Mouse (Mus musculus) urinary bladder, postnatal 25 days (tissue): Measurements from ENCODE around the gene Dvl1.

Source experiments
- DNase-seq: peaks from one replicate; pipeline ENCODE4 v3.0.0; 2022; ENCODE audit warnings: low spot score

Gene Dvl1

DNA sequence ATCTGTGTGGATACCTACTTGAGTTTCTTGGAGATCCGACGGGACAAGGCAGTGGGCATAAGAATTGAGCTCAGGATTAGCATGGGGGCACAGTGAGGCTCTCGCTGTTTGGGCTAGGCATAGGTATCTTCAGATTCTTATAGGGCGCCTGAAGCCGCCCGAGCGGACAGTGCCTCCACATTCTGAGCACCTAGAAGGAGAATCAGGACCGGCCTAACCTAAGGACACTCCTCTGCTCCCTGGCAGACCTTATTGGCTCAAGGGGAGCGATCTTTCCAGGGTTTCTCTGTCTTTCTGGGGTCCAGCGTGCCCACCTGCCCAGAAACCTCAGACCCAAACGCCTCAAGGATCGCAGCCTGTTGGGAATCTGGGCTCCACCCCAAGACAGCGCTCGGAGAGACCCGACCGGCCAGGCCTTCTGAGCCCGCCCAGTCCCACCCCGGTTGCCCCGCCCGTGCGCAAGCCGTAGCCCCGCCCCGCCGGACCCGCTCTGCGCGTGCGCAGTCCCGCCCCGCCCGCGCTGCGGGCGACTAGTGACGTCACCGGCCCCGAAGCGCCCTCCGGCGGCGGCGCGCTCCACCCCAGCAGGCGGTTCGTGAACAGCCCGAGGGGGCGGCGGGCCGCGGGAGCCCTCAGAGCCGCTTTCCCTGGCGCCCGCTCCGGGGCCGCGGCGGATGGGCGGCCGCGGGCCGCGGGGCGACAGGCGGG, at the start of gene Dvl1:
Gene Dvl1, plus strand, starts transcription at position 532 of the 708 bp plus-strand sequence.
- peak; percentile 99 for DNase-seq

DNA sequence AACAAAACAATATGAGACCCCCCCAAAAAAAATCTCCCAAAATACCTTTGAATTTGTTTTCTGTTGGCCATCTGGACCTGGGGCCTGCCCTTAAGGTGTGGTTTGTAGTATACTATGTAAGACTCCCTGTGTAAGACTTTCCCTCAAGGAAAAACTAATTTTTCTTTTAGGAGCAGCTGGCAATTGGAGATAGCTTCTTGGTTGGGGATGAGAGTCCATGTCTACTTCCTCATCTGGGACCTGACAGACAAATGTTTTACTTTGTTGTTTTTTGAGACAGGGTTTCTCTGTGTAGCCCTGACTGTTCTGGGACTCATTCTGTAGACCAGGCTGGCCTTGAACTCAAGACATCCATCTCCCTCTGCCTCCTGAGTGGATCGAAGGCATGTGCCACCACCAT, 45.1 kb upstream of the Dvl1 start:
- no peak for DNase-seq

DNA sequence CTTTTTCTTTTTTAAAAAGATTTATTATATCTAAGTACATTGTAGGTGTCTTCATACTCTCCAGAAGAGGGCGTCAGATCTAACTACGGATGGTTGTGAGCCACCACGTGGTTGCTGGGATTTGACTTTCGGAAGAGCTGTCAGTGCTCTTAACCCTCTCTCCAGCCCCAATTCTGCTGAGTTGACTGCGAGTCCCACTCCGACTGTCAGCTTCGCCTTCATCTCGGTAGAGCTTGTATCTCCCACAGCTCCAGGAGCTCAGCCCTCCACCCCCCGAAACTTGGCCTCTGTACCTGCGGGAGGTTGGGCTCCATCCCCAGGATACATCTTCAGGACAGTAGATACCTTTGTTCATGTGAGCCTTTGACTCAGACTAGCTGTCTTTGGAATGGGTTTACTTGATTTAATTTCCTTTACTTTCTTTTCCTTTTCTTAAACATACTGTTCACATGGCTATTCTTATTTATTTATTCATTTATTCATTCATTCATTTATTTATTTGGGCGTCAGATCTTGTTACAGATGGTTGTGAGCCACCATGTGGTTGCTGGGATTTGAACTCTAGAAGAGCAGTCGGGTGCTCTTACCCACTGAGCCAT, 44.4 kb upstream of the Dvl1 start, which contains the start of gene Mrpl20:
Gene Mrpl20, plus strand, starts transcription at position 138 of the 599 bp plus-strand sequence.
- no peak for DNase-seq

DNA sequence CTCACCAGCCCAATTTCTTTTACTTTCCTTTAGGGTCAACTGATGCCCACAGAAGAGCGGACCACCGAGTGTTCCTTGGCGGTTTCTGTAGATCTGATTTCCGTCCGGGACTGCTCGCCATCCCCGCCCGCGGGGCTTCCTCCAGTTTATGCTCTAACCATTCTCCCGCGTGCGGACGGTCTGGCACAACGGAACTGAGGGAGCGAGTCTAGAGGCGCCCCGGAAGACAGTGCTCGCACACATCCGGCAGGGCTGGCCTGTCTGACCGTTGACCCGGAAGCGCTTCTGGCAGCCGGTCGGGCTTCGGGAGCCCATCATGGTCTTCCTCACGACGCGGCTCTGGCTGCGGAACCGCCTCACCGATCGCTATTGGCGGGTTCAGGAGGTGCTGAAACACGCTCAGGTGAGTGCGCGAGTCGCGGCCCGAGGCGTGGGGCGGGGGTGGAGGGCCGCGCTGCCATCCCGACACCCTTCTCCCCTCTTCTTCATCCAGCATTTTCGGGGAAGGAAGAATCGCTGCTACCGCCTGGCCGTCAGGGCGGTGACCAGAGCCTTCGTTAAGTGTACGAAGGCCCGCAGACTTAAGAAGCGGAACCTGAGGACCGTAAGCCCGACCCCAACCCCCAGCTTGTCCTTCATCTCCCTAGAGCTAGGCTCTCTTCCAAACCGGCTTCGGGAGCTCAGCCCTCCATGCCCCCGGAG, 43.7 kb upstream of the Dvl1 start:
- peak; percentile 98 for DNase-seq

DNA sequence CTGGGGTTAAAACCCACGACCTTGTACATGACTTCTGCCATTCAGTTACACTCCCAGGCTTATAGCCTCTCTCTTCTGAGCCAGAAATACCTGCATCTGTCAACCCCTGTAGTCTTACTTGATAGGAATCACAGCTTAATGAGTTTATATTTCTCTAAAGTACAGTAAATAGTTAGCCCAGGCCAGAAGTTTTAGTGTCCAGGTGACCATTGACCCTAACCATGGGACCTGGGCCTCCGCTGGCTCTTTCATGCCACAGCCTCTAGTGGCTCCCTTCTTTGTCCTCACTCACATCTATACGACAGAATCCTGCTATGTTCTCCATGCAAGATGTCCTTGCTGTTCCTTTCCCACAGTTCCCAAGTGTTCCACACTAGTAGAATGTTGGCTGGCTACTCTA, 39.4 kb upstream of the Dvl1 start:
- no peak for DNase-seq

DNA sequence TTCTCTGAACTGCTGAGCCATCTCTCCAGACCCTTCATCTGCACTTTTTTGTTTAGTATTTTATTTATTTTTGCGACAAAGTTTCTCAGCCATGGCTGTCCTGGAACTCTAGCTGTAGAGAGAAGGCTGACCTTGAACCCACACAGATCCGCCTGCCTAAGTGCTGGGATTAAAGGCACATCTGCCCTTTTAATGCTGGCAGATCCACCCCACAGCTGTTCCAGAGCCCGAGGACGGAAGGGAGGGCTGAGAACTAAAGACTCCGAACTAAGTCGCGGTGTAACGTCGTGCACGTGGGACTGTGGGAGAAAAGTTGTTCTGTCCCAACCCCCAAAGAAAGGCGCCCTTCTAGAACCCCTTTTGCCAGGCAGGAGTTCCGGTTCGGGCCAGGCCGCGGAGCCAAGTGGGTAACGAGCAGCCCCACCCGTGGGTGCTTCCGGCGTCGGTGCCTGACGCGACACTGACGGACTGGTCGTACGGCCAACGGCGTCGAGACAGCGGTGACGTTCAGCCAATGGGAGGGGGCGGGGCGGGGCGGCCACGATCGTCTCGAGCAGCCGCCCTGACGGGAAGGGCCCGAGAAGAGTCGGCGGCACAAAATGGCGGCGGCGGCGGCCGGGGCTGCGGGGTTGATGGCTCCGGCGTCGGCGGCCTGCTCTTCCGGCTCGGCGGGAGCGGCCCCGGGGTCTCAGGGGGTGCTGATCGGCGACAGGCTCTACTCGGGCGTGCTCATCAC, 35.1 kb upstream of the Dvl1 start, which contains the start of gene Ccnl2:
Gene Ccnl2, plus strand, starts transcription at position 561 of the 736 bp plus-strand sequence.
- peak; percentile 81 for DNase-seq

DNA sequence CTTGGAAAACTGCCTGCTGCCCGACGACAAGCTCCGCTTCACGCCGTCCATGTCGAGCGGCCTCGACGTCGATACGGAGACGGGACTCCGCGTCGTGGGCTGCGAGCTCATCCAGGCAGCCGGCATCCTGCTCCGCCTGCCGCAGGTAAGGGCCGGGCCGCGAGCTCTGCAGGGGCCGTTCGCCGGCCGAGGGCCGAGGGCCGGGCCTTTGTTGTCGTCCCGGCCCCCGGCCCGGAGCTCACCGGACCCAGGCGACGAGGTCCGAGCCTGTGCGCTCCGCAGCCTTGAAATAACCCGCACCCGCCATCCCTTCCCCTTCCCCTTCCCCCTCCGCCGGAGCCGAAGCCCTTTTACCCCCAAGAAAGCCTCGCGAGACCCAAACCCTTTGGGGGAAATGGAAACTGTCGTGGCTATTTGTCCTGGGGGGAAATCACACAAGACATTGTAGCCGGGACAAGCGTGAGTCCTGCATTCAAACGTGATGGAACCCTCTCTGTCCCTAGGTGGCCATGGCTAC, 34.5 kb upstream of the Dvl1 start:
- no peak for DNase-seq

DNA sequence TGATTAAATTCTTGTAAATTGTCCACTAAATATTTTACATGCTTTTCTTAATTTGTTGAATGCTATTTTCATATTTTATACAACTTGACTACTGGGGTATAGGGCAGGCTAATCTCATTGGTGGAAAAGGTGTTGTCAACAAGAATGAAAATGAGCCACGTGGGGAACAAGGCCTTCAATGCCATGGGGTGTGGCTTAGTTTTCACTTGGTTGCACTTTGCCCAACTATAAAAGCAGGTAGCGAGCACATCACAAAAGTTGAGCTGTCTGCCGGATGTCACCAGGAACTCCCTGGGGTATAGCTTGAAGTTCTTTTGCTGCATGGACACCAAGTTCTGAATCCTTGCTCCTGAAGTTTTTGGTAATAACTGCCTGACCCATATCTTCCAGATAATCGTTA, 29.7 kb upstream of the Dvl1 start:
- no peak for DNase-seq

DNA sequence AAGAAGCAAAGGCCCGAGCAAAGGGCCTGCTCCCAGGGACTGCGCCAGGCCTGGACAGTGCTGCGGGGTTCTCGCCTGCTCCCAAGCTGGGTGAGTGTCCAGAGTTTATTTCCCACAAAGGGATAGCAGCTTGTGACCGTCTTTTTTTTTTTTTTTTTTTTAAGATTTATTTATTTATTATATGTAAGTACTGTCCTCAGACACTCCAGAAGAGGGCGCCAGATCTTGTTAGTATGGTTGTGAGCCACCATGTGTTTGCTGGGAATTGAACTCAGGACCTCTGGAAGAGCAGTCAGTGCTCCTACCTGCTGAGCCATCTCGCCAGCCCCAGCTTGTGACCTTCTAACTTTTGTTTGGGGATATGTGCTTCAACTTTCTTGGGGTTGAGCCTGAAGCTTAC, 26.2 kb upstream of the Dvl1 start:
- no peak for DNase-seq

DNA sequence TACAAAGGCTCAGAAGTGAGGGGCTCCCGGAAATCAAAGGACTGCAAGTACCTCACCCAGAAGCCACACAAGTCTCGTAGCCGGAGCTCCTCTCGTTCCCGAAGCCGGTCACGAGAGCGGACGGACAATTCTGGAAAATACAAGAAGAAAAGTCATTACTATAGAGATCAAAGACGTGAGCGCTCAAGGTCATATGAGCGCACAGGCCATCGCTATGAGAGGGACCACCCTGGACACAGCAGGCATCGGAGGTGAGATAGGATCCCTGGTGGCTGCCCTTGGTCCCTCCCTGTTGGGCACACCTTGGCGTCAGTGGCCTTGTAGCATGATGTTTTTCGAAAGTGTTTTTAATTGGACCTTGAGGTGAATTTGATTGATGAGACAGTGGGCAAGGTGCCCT, 23.8 kb upstream of the Dvl1 start:
- DNase-seq = no peak

DNA sequence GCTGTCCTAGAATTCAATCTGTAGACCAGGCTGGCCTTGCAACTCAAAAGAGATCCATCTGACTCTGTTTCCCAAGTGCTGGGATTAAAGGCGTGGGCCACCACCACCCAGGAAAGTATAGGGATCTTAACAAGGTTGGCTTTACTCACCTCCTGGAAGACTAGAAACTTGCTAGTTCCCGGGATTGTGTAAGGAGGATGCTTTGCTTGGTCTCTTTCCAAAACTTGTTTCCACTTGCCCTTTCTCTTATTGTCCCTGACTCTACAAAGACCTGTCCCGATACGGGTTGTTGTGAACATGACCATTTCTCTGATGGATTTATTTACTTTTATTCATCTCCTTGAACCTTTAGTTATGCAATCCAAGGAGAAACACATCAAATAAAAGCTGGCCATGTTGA, 17.3 kb upstream of the Dvl1 start:
- no peak for DNase-seq

DNA sequence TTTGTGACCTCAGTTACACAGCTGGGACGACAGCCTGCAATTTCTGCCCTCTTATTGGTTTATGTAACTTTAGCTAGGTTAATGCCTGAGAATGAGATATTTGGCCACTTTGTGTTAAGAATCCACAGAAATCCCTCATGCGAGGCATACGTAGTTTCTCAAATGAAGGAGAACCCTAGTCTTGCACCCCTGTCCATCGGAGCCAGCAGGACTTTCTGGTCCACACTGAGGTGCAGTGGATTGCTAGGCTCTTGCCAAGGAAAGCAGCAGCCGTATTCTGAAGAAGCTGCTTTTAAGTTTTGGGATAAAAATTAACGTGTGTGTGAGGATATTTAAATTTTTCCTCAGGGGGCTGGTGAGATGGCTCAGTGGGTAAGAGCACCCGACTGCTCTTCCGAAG, 16.6 kb upstream of the Dvl1 start:
- no peak for DNase-seq

DNA sequence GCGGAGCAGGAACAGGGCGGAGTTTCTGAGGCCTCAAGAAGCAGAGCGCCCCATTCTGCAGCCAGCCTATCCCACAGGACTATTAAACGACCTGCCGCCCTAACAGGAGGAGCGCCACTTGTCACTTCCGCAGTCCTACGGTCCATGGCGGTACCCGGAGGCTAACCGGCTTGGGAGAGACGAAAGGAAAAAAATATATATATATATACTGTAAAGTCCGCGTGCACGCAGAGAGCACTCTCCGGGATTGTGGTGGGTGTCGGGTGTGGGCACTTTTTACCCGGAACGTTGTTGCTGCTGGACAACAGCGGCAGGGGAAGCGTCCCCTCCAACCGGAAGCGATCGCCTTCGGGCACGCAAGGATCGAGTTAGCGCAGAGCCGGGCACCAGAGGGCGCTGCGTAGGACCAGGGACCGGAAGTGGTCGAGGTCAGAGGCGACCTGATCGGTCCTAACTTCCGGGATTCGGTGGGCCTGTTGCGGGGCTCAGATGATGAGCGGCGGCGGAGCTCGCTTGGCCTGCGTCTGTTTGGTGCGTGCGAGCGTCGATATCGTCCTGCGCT, 15.9 kb upstream of the Dvl1 start, which contains the start of gene Aurkaip1:
Gene Aurkaip1, plus strand, starts transcription at position 68 of the 562 bp plus-strand sequence.
- DNase-seq = peak; percentile 94

DNA sequence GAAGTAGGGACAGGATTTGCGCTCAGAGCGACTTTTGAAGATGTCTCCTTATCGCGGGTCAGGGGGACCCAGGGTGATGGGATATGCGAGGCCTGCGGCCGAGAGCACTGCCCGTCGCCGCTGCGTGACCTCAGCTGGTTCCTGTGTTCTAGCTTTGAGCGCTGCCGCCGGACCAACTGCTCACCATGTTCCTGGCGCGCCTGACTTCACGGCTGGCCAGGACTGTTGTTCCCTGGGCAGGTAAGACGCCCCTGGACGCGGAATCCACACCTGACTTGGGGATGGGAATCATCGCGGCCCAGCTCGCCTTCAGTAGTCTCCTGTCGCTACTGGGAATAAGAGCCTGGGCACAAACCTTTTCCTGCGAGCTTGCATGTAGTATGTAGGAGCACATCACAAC, 15.4 kb upstream of the Dvl1 start:
- no peak for DNase-seq

DNA sequence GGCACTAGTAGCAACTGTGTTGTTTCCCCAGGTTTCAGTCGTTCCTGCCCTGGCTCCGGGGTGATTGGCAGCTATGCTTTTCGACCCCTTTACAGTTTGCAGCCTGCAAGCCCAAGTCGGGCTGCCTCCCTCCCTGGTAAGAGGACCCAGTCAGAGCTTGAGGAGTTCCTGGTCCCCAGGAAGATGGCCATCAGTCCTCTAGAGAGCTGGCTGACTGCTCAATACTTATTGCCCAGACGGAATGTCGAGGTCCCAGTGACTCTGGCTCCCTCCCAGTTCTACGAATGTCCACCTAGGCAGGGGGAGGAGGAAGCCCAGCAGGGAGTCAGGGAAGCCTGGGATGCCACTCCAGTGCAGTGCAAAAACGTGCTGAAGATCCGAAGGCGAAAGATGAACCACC, 14.9 kb upstream of the Dvl1 start:
- no peak for DNase-seq

DNA sequence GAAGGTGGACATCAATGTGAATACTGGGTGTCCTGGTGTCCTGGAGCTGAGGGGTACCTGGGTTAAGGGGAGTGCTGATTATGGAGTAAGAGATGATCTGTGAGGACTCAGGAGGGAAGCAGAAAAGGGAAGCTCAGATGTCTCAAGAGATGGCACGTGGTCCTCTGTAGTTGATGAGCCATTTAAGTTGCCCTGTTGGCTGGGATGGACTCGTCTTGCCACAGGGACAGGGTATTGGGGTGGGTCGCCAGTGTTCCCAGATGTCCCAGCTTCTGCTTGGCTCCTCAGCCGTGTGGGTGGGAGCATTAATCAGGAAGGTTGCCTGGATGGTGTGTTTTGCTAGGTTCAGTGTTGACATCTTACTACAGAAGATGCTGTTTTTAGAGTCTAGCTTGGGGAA, 14.0 kb upstream of the Dvl1 start:
- no peak for DNase-seq

DNA sequence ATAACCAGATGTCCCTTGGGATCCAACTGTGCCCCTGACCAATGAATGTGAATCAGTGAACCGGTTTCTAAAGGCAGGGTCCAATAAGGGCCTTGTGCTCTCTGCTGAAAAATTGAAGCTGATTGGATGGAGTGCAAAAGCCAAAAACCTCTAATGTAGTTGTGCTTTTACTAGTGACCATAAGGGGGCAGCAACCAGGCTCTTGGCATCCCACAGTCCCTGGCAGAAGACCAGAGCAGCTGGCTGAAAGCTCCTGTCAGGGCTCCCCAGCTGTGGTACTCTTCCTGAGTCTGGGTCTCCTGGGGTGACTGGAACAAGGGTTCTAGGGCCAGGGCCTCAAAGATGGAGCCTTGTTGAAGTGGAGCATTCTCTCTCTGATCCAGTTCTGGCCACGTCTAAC, 13.4 kb upstream of the Dvl1 start:
- DNase-seq = peak; percentile 77

DNA sequence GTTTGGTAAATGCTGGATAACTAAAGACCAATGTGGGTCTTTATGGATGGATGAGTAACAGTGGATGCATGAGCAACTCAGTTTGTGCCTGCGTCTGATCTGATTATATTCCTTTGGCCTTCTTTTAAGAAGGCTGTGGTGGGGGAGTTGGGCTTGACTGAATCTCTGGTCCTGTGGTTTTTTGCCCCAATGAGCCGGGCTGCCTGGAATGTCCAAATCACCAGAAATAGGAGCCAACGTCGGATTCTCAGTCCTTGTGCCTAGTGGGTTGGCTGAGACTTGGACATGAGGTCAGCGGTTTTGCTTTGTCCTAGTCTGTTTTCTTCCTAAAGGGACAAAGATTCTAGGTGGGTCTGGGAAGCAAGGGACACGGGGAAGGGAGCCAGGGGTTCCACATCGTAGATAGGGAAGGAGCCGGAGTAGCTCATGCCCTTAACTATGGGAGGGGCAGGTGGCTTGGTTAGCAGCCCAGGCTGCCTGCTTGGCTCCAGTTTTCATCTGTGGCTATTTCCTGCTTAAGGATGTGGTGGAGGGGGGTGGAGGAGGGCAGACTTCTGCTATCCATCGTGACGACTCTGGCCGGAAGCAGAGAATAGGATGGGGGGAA, 9.7 kb upstream of the Dvl1 start:
- no peak for DNase-seq

DNA sequence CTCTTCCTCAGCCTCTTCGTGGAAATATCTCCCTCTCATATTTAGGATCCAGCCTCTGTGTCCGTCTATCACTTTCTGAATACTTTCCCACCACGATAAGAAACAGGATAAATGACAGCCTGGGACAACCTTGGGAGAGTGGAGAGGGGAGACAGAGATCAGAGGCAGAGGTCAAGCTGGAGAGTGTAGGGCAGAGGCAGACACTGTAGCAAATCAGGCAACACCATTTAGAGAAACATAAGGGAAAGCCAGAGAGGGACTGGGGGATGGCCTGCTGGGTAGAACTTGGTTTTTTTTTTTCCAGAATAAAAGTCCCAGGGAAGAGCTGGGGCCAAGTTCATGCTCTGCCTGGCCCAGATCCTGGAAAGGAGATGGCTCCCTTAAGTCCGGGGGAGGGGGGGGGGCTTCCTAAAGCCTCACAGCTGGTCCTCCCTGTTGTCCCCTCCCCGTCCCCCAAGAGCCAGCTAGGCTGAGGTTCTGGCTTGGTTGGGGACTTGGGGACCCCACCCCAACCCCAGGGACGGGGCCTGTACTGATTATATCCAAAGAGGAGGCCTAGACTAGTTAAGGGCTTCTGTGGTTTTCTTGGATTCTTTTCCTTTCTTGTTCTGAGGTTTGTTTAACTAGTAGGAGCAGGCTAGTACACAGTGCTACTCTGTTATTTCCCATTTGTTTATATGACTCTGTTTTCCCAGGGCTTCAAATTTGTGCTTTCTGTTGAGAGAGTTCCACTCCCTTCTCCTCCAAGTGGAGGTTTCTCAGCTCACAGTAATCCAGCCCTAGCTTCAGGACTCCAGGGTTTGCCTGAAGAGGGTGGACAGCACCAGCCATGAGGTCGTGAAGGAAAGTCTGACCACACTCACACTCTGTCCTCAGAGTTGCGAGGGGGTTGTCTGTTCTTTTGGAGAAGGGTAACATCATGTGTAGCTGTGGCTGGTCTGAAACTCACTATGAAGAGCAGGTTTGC, 8.7 kb upstream of the Dvl1 start:
- DNase-seq = no peak

DNA sequence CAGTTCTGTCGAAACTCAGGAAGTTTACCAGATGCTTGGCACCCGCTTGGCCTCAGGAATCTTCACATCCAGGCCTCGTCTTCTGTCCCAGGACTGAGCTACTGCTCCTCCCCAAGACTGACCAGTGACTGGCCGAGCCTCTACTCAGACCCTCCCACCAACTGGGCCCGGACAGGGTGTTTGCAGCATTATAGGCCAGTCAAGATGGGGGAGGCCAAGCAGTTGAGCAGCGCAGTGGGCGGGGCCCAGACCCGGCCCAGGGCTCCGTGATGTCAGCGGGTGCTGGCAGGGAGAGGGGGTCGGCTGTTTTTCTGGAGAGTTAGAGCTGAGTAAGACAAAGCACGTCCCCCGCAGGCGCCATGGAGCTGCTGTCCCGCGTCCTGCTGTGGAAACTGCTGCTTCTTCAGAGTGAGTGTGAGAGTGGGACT, 7.7 kb upstream of the Dvl1 start, which contains the start of gene Mxra8:
Gene Mxra8, plus strand, starts transcription at position 198 of the 428 bp plus-strand sequence.
- peak; percentile 67 for DNase-seq
